In the genomic region with DNA sequence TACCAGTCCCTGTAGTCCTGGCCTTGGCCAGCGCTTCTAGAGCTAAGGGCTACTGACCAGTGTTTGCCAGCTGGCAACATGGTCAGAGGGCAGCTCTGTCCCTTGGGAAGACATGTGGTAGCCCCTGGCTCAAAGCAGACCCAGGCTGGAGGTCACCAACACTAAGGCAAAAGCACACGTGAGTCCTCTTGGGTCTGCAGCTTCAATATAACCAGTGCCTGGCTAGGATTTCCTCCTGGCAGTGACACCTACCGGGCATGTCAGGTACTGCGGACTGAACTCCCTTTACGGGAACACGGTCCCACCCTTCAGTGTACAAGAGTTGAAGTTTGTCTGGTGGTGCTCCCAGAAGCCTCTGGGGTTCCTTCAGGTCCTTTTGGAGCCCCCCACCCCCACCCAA, we compare ENCODE assay signal across 8 mouse cellular contexts. TPM values are rescaled to one million over a fixed set of nuclear protein-coding genes. Genes with fewer than 3 reads are reported as not detected.
A peak's percentile ranks its signal among the peaks of the same experiment; 100 is the strongest.
DNase-seq lines count a peak whose midpoint lies in the region; ATAC-seq lines count a peak whose summit lies in the region.

No protein-coding gene starts in this region.

- H3K9ac ChIP-seq in forebrain, embryonic 16.5 days (replicated peaks; ENCODE audit: low read depth, low read length), result no peak overlapping the region
- H3K9ac ChIP-seq in hindbrain, embryonic 15.5 days, result no peak overlapping the region

- H3K9me3 ChIP-seq in forebrain, embryonic 16.5 days (ENCODE audit: control insufficient read depth, low read length), result no peaks in the 10 kb centered on the region
- H3K9me3 ChIP-seq in hindbrain, embryonic 15.5 days, result no peaks in the 10 kb centered on the region

- H3K36me3 ChIP-seq in forebrain, embryonic 16.5 days (ENCODE audit: control insufficient read depth, insufficient read depth), result no peaks in the 10 kb centered on the region
- H3K36me3 ChIP-seq in hindbrain, embryonic 15.5 days, result no peaks in the 10 kb centered on the region

- no peak overlapping the region for H3K4me3 ChIP-seq in forebrain, embryonic 16.5 days (replicated peaks; ENCODE audit: low read length)
- H3K4me3 ChIP-seq in hindbrain, embryonic 15.5 days, result no peak overlapping the region

- H3K27ac ChIP-seq in forebrain, embryonic 16.5 days (ENCODE audit: low read length), result no peak overlapping the region
- H3K27ac ChIP-seq in hindbrain, embryonic 15.5 days (replicated peaks), result no peak overlapping the region

- no peak overlapping the region for H3K4me2 ChIP-seq in forebrain, embryonic 16.5 days (ENCODE audit: low read length)
- no peak overlapping the region for H3K4me2 ChIP-seq in hindbrain, embryonic 15.5 days

- peak; percentile 77 for DNase-seq in MN1 (ENCODE audit: low spot score)
- DNase-seq in c-Kit-positive CD71-positive TER-119-positive erythroid progenitor cells, embryonic 14.5 days (ENCODE audit: low spot score), result peak; percentile 60
- DNase-seq in left cerebral cortex, adult 11 months (ENCODE audit: low spot score), result peak; percentile 79
- DNase-seq in lung, postnatal 4 days, result peak; percentile 86 to 92
- peak; percentile 85 to 91 for DNase-seq in right cerebral cortex, postnatal 10 days (ENCODE audit: low spot score in 2 of 2)
- peak; percentile 93 for DNase-seq in urinary bladder, postnatal 14 days (ENCODE audit: low spot score)

- H3K27me3 ChIP-seq in forebrain, embryonic 16.5 days (replicated peaks; ENCODE audit: control insufficient read depth, insufficient read depth, low read length), result no peaks in the 10 kb centered on the region
- peaks cover 13% of the 10 kb centered on the region for H3K27me3 ChIP-seq in hindbrain, embryonic 15.5 days

- H3K4me1 ChIP-seq in forebrain, embryonic 16.5 days (replicated peaks; ENCODE audit: control insufficient read depth, insufficient read depth, low read length), result no peaks in the 10 kb centered on the region
- H3K4me1 ChIP-seq in hindbrain, embryonic 15.5 days (replicated peaks), result 0 out of 2 replicates have a peak, but pooled peaks cover 3% of the 10 kb centered on the region

- 15% methylated on average over 6 of the region's 6 CpGs for WGBS in forebrain, embryonic 16.5 days
- WGBS in hindbrain, embryonic 15.5 days, result 17% methylated on average over 6 of the region's 6 CpGs

- peak; percentile 34 for ATAC-seq in forebrain, embryonic 16.5 days
- peak; percentile 55 for ATAC-seq in hindbrain, embryonic 15.5 days (ENCODE audit: low FRiP score, low read depth)

RNA-seq across cellular contexts. Expression of gene Slc7a10, which starts 16.8 kb away (rescaled TPM):
- polyA plus RNA-seq in forebrain, embryonic 16.5 days (2015; fragmentation: Nextera tagmentation; extraction: Ambion mirVana), result 6.3 and 7.3 TPM in 2 replicates
- 24.0 and 25.7 TPM in 2 replicates for polyA plus RNA-seq in hindbrain, embryonic 15.5 days (2015; fragmentation: Nextera tagmentation; extraction: Ambion mirVana)

RNA-seq across cellular contexts. Expression of gene Lrp3, which starts 46.0 kb away (rescaled TPM):
- polyA plus RNA-seq in forebrain, embryonic 16.5 days (2015; fragmentation: Nextera tagmentation; extraction: Ambion mirVana), result 20.3 and 27.3 TPM in 2 replicates
- polyA plus RNA-seq in hindbrain, embryonic 15.5 days (2015; fragmentation: Nextera tagmentation; extraction: Ambion mirVana), result 28.3 and 30.6 TPM in 2 replicates

RNA-seq across cellular contexts. Expression of gene Cebpa, which starts 50.2 kb away (rescaled TPM):
- polyA plus RNA-seq in forebrain, embryonic 16.5 days (2015; fragmentation: Nextera tagmentation; extraction: Ambion mirVana), result 0.32 and 0.40 TPM in 2 replicates
- polyA plus RNA-seq in hindbrain, embryonic 15.5 days (2015; fragmentation: Nextera tagmentation; extraction: Ambion mirVana), result 0.84 and 1.1 TPM in 2 replicates
